Mouse (Mus musculus): ENCODE results near the gene Sgms1. TPM values are rescaled to one million over a fixed set of nuclear protein-coding genes. Genes with fewer than 3 reads are reported as not detected.

Sgms1 gene
- polyA plus RNA-seq, 1 experiment from 2014 or later: 31.8 TPM

DNA sequence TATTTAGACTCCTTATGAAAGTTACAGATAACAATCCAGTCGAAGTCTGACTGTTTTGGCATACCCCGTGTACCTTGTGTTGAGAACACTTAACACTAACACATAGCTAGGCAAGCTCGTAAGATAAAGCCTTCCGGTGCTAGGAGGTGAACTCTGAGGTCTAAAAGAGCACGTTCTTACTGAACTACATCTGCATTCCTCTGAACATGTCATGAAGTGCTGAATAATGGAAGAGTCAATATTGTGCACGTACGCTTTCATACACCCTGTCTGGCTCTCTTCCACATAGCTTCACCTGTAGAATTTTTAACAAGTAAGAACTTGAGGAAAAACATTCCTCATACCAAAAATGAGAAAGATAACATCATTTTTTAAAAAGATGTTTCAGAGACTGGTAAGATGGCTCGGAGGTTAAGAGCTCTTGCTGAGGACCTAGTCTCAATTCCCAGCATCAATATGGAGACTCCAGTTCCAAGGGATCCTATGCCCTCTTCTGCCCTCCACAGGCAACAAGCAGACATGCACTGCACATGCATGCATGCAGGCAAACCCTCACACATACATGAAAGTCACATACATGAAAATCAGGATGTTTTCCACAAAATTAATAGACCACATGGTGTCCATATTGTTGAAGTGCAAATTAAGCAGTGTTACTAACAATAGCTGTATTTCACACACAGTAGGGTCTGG lies 4.4 kb upstream of the Sgms1 start:
- Histone ChIP-seq H3K36me3 (0 out of 2 replicates have a peak, but pooled peaks cover 2% of the 10 kb centered on the region), H3K27me3 (replicated peaks) (peaks cover 14% of the 10 kb centered on the region), H3K4me3 (no peak overlapping the region), H3K9me3 (replicated peaks) (no peaks in the 10 kb centered on the region), H3K9ac (no peak overlapping the region), H3K4me2 (no peak overlapping the region), H3K27ac (no peak overlapping the region), H3K4me1 (peaks cover 13% of the 10 kb centered on the region)
- ATAC-seq: no peak
- 71% methylated on average over 8 of the region's 8 CpGs for WGBS (ENCODE audit: insufficient replicate concordance)

- Histone ChIP-seq H3K4me2 (no peak overlapping the region), H3K9ac (no peak overlapping the region), H3K27ac (no peak overlapping the region), H3K9me3 (replicated peaks) (no peaks in the 10 kb centered on the region), H3K27me3 (replicated peaks) (peaks cover 14% of the 10 kb centered on the region), H3K36me3 (0 out of 2 replicates have a peak, but pooled peaks cover 2% of the 10 kb centered on the region), H3K4me1 (peaks cover 17% of the 10 kb centered on the region), H3K4me3 (no peak overlapping the region)
- WGBS (ENCODE audit: insufficient replicate concordance): 80% methylated on average over 4 of the region's 4 CpGs
- ATAC-seq: no peak
Observed at GRCm38 (mm10) chr19:32393092-32393745, 3.7 kb upstream of the Sgms1 start.

GRCm38 (mm10) chr19:32391441-32391840 lies 1.9 kb upstream of the Sgms1 start:
- WGBS (ENCODE audit: insufficient replicate concordance): 74% methylated on average over 3 of the region's 3 CpGs
- no peak overlapping the region for H3K4me3 ChIP-seq

GRCm38 (mm10) chr19:32390116-32390515 lies 602 bp upstream of the Sgms1 start:
- H3K4me2 ChIP-seq: peak overlapping the region; percentile 97
- 0 out of 2 replicates have a peak overlapping the region, but pooled peaks have one; percentile 77 for H3K9ac ChIP-seq
- no peak for ATAC-seq
- H3K36me3 ChIP-seq: 0 out of 2 replicates have a peak, but pooled peaks cover 2% of the 10 kb centered on the region
- no peak overlapping the region for H3K27ac ChIP-seq
- H3K9me3 ChIP-seq (replicated peaks): no peaks in the 10 kb centered on the region
- peaks cover 40% of the 10 kb centered on the region for H3K27me3 ChIP-seq (replicated peaks)
- 50% methylated on average over 7 of the region's 7 CpGs for WGBS (ENCODE audit: insufficient replicate concordance)
- peaks cover 32% of the 10 kb centered on the region for H3K4me1 ChIP-seq
- H3K4me3 ChIP-seq: peak overlapping the region; percentile 74

More at GRCm38 (mm10) chr19:32391441-32391840, 1.9 kb upstream of the Sgms1 start:
- Histone ChIP-seq H3K4me2 (no peak overlapping the region), H3K9me3 (replicated peaks) (no peaks in the 10 kb centered on the region), H3K27me3 (replicated peaks) (peaks cover 32% of the 10 kb centered on the region), H3K36me3 (0 out of 2 replicates have a peak, but pooled peaks cover 2% of the 10 kb centered on the region), H3K9ac (no peak overlapping the region), H3K27ac (no peak overlapping the region), H3K4me1 (peaks cover 32% of the 10 kb centered on the region)
- ATAC-seq: no peak

DNA sequence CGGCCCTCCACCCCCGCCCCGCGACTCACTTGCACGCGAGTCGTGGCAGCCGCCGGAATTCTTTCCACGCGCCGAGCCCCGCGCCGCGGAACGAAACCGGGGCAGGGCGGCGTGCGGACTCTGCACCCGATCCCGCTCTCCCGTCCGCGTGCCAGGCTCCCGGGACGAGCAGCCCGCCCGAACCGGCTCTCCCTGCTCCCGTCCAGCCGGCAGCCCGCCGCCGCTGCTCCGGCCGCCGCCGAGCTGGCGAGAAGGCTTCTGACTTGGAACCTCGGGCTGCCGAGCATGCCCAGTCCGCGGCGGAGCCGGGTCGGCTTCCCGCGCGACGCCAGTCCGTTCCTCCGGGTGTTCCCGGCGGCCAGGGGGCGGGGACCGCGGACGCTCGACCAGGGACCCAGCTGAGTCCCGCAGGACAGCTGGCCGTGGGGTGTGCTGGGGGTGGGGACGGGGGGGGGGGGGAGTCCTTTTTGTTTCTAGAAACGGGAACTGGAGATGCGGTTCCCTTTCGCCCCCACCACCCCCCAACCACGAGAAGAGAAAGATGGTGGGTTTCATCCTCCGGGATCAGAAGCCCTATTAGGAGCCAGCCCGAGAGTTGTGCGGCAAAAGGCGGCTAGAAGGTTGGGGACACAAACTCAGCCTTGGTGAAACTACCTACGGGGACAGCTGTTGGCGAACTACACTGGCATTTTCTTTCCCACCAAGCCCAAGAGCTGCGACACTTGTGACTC lies 1.2 kb downstream of the Sgms1 start:
- 1% methylated on average over 75 of the region's 75 CpGs for WGBS (ENCODE audit: insufficient replicate concordance)
- peaks cover 36% of the 10 kb centered on the region for H3K4me1 ChIP-seq
- H3K9ac ChIP-seq: peak overlapping the region; percentile 77
- H3K27me3 ChIP-seq (replicated peaks): peaks cover 40% of the 10 kb centered on the region
- peak overlapping the region; percentile 97 for H3K4me2 ChIP-seq
- H3K36me3 ChIP-seq: 0 out of 2 replicates have a peak, but pooled peaks cover 2% of the 10 kb centered on the region
- peak; percentile 82 for ATAC-seq
- no peaks in the 10 kb centered on the region for H3K9me3 ChIP-seq (replicated peaks)
- peak overlapping the region; percentile 83 for H3K27ac ChIP-seq
- H3K4me3 ChIP-seq: peak overlapping the region; percentile 74

- peak overlapping the region; percentile 83 for H3K27ac ChIP-seq
- no peaks in the 10 kb centered on the region for H3K9me3 ChIP-seq (replicated peaks)
- peak overlapping the region; percentile 97 for H3K4me2 ChIP-seq
- peaks cover 36% of the 10 kb centered on the region for H3K4me1 ChIP-seq
- 0 out of 2 replicates have a peak, but pooled peaks cover 2% of the 10 kb centered on the region for H3K36me3 ChIP-seq
- WGBS (ENCODE audit: insufficient replicate concordance): under 1% methylated on average over 71 of the region's 74 CpGs
- peak overlapping the region; percentile 77 for H3K9ac ChIP-seq
- peak; percentile 24; the same call in 1 of the 2 replicates for ATAC-seq
- peak overlapping the region; percentile 74 for H3K4me3 ChIP-seq
- H3K27me3 ChIP-seq (replicated peaks): peaks cover 40% of the 10 kb centered on the region
Observed at GRCm38 (mm10) chr19:32387403-32388190, 1.9 kb downstream of the Sgms1 start.

GRCm38 (mm10) chr19:32386556-32387402 lies 2.7 kb downstream of the Sgms1 start:
- Histone ChIP-seq H3K4me3 (peak overlapping the region; percentile 74), H3K4me1 (peaks cover 39% of the 10 kb centered on the region), H3K4me2 (peak overlapping the region; percentile 97), H3K36me3 (0 out of 2 replicates have a peak, but pooled peaks cover 2% of the 10 kb centered on the region), H3K9ac (peak overlapping the region; percentile 77), H3K27ac (no peak overlapping the region), H3K27me3 (replicated peaks) (peaks cover 40% of the 10 kb centered on the region), H3K9me3 (replicated peaks) (no peaks in the 10 kb centered on the region)
- 29% methylated on average over 19 of the region's 19 CpGs for WGBS (ENCODE audit: insufficient replicate concordance)
- no peak for ATAC-seq

DNA sequence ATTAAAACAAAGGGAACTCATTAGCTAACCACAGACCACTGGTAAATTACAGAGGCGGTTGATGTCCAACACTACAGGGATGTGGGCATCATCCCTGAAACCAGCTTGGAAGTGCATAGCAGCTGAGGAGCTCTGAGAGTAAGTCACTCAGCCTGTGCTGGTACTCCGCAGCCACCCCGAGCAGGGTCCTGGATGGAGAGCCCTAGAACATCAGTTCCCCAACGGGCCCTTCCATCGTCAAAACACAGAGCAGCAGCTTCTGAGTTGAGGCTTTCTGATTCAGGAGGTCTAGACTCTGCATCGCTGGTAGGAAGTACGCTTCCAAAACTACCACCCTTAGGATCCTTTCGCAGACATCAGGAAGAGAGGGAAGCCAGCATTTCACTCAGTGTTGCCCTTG lies 5.8 kb downstream of the Sgms1 start:
- Histone ChIP-seq H3K4me2 (no peak overlapping the region), H3K9ac (no peak overlapping the region), H3K36me3 (no peaks in the 10 kb centered on the region), H3K27me3 (replicated peaks) (peaks cover 26% of the 10 kb centered on the region), H3K4me1 (peaks cover 55% of the 10 kb centered on the region), H3K27ac (no peak overlapping the region), H3K4me3 (no peak overlapping the region), H3K9me3 (replicated peaks) (no peaks in the 10 kb centered on the region)
- ATAC-seq: no peak
- 77% methylated on average over 8 of the region's 8 CpGs for WGBS (ENCODE audit: insufficient replicate concordance)

- no peak for ATAC-seq
- H3K4me2 ChIP-seq: no peak overlapping the region
- peaks cover 9% of the 10 kb centered on the region for H3K27me3 ChIP-seq (replicated peaks)
- H3K36me3 ChIP-seq: no peaks in the 10 kb centered on the region
- H3K9me3 ChIP-seq (replicated peaks): no peaks in the 10 kb centered on the region
- H3K9ac ChIP-seq: no peak overlapping the region
- 64% methylated on average over 3 of the region's 3 CpGs for whole genome bisulfite sequencing (ENCODE audit: insufficient replicate concordance)
- no peak overlapping the region for H3K27ac ChIP-seq
- peaks cover 58% of the 10 kb centered on the region for H3K4me1 ChIP-seq
- no peak overlapping the region for H3K4me3 ChIP-seq
Observed at GRCm38 (mm10) chr19:32381511-32381961, 8.0 kb downstream of the Sgms1 start.

GRCm38 (mm10) chr19:32380748-32381147 lies 8.8 kb downstream of the Sgms1 start:
- peak; percentile 81 for ATAC-seq
- Histone ChIP-seq H3K27me3 (replicated peaks) (peaks cover 4% of the 10 kb centered on the region; the same call in 1 of the 2 replicates), H3K4me2 (no peak overlapping the region), H3K36me3 (no peaks in the 10 kb centered on the region), H3K4me1 (peaks cover 61% of the 10 kb centered on the region), H3K9ac (no peak overlapping the region), H3K9me3 (replicated peaks) (no peaks in the 10 kb centered on the region), H3K4me3 (no peak overlapping the region), H3K27ac (no peak overlapping the region)
- WGBS (ENCODE audit: insufficient replicate concordance): 33% methylated on average over 11 of the region's 11 CpGs

All from liver, embryonic 12.5 days (tissue).